Mouse (Mus musculus): ENCODE measurements around the gene Wfs1. TPM values are rescaled to one million over a fixed set of nuclear protein-coding genes. Genes with fewer than 3 reads are reported as not detected.
"Not testable (repeated sequence)": the region's sequence is repeated elsewhere in the genome, so short reads cannot be mapped to it uniquely, and the experiment has no call there.

Gene Wfs1
- polyA plus RNA-seq, 1 experiment from 2014 or later = 7.4 TPM

GRCm38 (mm10) chr5:37027701-37028100 lies 38.7 kb upstream of the Wfs1 start:
- H3K27me3 ChIP-seq (ENCODE audit: control insufficient read depth, insufficient read depth, low read length) = peaks cover 9% of the 10 kb centered on the region; the same call in 1 of the 2 replicates
- no peaks in the 10 kb centered on the region for H3K9me3 ChIP-seq (ENCODE audit: control insufficient read depth, low read length)
- H3K4me1 ChIP-seq (ENCODE audit: control insufficient read depth, insufficient read depth, low read length) = no peaks in the 10 kb centered on the region
- ATAC-seq (ENCODE audit: low read depth) = peak; percentile 1; the same call in 1 of the 2 replicates
- H3K36me3 ChIP-seq (ENCODE audit: control insufficient read depth, insufficient read depth, low read length) = no peaks in the 10 kb centered on the region
- WGBS = 12% methylated on average over 13 of the region's 13 CpGs
- peak overlapping the region; percentile 48; the same call in 1 of the 2 replicates for H3K27ac ChIP-seq (ENCODE audit: low read depth, low read length)
- H3K9ac ChIP-seq (replicated peaks; ENCODE audit: low read depth, low read length) = peak overlapping the region; percentile 66
- H3K4me3 ChIP-seq (ENCODE audit: low read depth, low read length) = peak overlapping the region; percentile 72
- H3K4me2 ChIP-seq (ENCODE audit: low read depth, low read length) = peak overlapping the region; percentile 90

GRCm38 (mm10) chr5:37017222-37017621 lies 28.2 kb upstream of the Wfs1 start:
- Histone ChIP-seq H3K4me3 (ENCODE audit: low read depth, low read length) (no peak overlapping the region), H3K9ac (replicated peaks; ENCODE audit: low read depth, low read length) (no peak overlapping the region), H3K9me3 (ENCODE audit: control insufficient read depth, low read length) (no peaks in the 10 kb centered on the region), H3K27me3 (ENCODE audit: control insufficient read depth, insufficient read depth, low read length) (no peaks in the 10 kb centered on the region), H3K4me1 (ENCODE audit: control insufficient read depth, insufficient read depth, low read length) (0 out of 2 replicates have a peak, but pooled peaks cover 4% of the 10 kb centered on the region), H3K36me3 (ENCODE audit: control insufficient read depth, insufficient read depth, low read length) (no peaks in the 10 kb centered on the region), H3K4me2 (ENCODE audit: low read depth, low read length) (no peak overlapping the region), H3K27ac (ENCODE audit: low read depth, low read length) (no peak overlapping the region)
- WGBS = 77% methylated on average over 3 of the region's 3 CpGs
- no peak for ATAC-seq (ENCODE audit: low read depth)

GRCm38 (mm10) chr5:37015612-37016310 lies 26.8 kb upstream of the Wfs1 start:
- Histone ChIP-seq H3K4me1 (ENCODE audit: control insufficient read depth, insufficient read depth, low read length) (0 out of 2 replicates have a peak, but pooled peaks cover 4% of the 10 kb centered on the region), H3K27me3 (ENCODE audit: control insufficient read depth, insufficient read depth, low read length) (no peaks in the 10 kb centered on the region), H3K4me3 (ENCODE audit: low read depth, low read length) (peak overlapping the region; percentile 10; the same call in 1 of the 2 replicates), H3K27ac (ENCODE audit: low read depth, low read length) (no peak overlapping the region), H3K9me3 (ENCODE audit: control insufficient read depth, low read length) (no peaks in the 10 kb centered on the region), H3K4me2 (ENCODE audit: low read depth, low read length) (peak overlapping the region; percentile 34), H3K36me3 (ENCODE audit: control insufficient read depth, insufficient read depth, low read length) (no peaks in the 10 kb centered on the region), H3K9ac (replicated peaks; ENCODE audit: low read depth, low read length) (0 out of 2 replicates have a peak overlapping the region, but pooled peaks have one; percentile 11)
- ATAC-seq (ENCODE audit: low read depth) = no peak
- 5% methylated on average over 27 of the region's 27 CpGs for WGBS

- Histone ChIP-seq H3K36me3 (ENCODE audit: control insufficient read depth, insufficient read depth, low read length) (no peaks in the 10 kb centered on the region), H3K4me1 (ENCODE audit: control insufficient read depth, insufficient read depth, low read length) (0 out of 2 replicates have a peak, but pooled peaks cover 4% of the 10 kb centered on the region), H3K27me3 (ENCODE audit: control insufficient read depth, insufficient read depth, low read length) (no peaks in the 10 kb centered on the region), H3K4me3 (ENCODE audit: low read depth, low read length) (no peak overlapping the region), H3K9ac (replicated peaks; ENCODE audit: low read depth, low read length) (no peak overlapping the region), H3K4me2 (ENCODE audit: low read depth, low read length) (no peak overlapping the region), H3K9me3 (ENCODE audit: control insufficient read depth, low read length) (peaks cover 5% of the 10 kb centered on the region; the same call in 1 of the 2 replicates), H3K27ac (ENCODE audit: low read depth, low read length) (no peak overlapping the region)
- ATAC-seq (ENCODE audit: low read depth) = peak; percentile 46; the same call in 1 of the 2 replicates
- WGBS = 66% methylated on average over 10 of the region's 10 CpGs
Measured at GRCm38 (mm10) chr5:37010666-37011317, 21.8 kb upstream of the Wfs1 start.

GRCm38 (mm10) chr5:37009761-37010160 lies 20.8 kb upstream of the Wfs1 start:
- H3K27ac ChIP-seq (ENCODE audit: low read depth, low read length); H3K4me1 ChIP-seq (ENCODE audit: control insufficient read depth, insufficient read depth, low read length); H3K4me3 ChIP-seq (ENCODE audit: low read depth, low read length); H3K4me2 ChIP-seq (ENCODE audit: low read depth, low read length); H3K27me3 ChIP-seq (ENCODE audit: control insufficient read depth, insufficient read depth, low read length); H3K9me3 ChIP-seq (ENCODE audit: control insufficient read depth, low read length); H3K9ac ChIP-seq (replicated peaks; ENCODE audit: low read depth, low read length); ATAC-seq (ENCODE audit: low read depth); H3K36me3 ChIP-seq (ENCODE audit: control insufficient read depth, insufficient read depth, low read length): not testable (repeated sequence)
- WGBS = 25% methylated on average over 13 of the region's 13 CpGs

- 56% methylated on average over 2 of the region's 2 CpGs for WGBS
- no peak overlapping the region for H3K27ac ChIP-seq (ENCODE audit: low read depth, low read length)
- no peaks in the 10 kb centered on the region for H3K4me1 ChIP-seq (ENCODE audit: control insufficient read depth, insufficient read depth, low read length)
- H3K9me3 ChIP-seq (ENCODE audit: control insufficient read depth, low read length) = no peaks in the 10 kb centered on the region
- no peak overlapping the region for H3K4me2 ChIP-seq (ENCODE audit: low read depth, low read length)
- no peak overlapping the region for H3K4me3 ChIP-seq (ENCODE audit: low read depth, low read length)
- ATAC-seq (ENCODE audit: low read depth) = no peak
- no peak overlapping the region for H3K9ac ChIP-seq (replicated peaks; ENCODE audit: low read depth, low read length)
- H3K36me3 ChIP-seq (ENCODE audit: control insufficient read depth, insufficient read depth, low read length) = no peaks in the 10 kb centered on the region
- H3K27me3 ChIP-seq (ENCODE audit: control insufficient read depth, insufficient read depth, low read length) = no peaks in the 10 kb centered on the region
Measured at GRCm38 (mm10) chr5:37002001-37002400, 13.0 kb upstream of the Wfs1 start.

- ATAC-seq (ENCODE audit: low read depth) = no peak
- Histone ChIP-seq H3K27me3 (ENCODE audit: control insufficient read depth, insufficient read depth, low read length) (no peaks in the 10 kb centered on the region), H3K4me1 (ENCODE audit: control insufficient read depth, insufficient read depth, low read length) (no peaks in the 10 kb centered on the region), H3K9me3 (ENCODE audit: control insufficient read depth, low read length) (no peaks in the 10 kb centered on the region), H3K36me3 (ENCODE audit: control insufficient read depth, insufficient read depth, low read length) (no peaks in the 10 kb centered on the region), H3K4me2 (ENCODE audit: low read depth, low read length) (no peak overlapping the region), H3K27ac (ENCODE audit: low read depth, low read length) (no peak overlapping the region), H3K4me3 (ENCODE audit: low read depth, low read length) (no peak overlapping the region), H3K9ac (replicated peaks; ENCODE audit: low read depth, low read length) (no peak overlapping the region)
- WGBS = 84% methylated on average over 9 of the region's 9 CpGs
Measured at GRCm38 (mm10) chr5:37001002-37001401, 12.0 kb upstream of the Wfs1 start.

GRCm38 (mm10) chr5:36997996-36998395 lies 9.0 kb upstream of the Wfs1 start:
- WGBS = 45% methylated on average over 5 of the region's 5 CpGs
- ATAC-seq (ENCODE audit: low read depth) = no peak

GRCm38 (mm10) chr5:36996410-36996809 lies 7.4 kb upstream of the Wfs1 start:
- Histone ChIP-seq H3K36me3 (ENCODE audit: control insufficient read depth, insufficient read depth, low read length) (no peaks in the 10 kb centered on the region), H3K27me3 (ENCODE audit: control insufficient read depth, insufficient read depth, low read length) (no peaks in the 10 kb centered on the region), H3K9ac (replicated peaks; ENCODE audit: low read depth, low read length) (no peak overlapping the region), H3K4me1 (ENCODE audit: control insufficient read depth, insufficient read depth, low read length) (no peaks in the 10 kb centered on the region), H3K4me2 (ENCODE audit: low read depth, low read length) (no peak overlapping the region), H3K9me3 (ENCODE audit: control insufficient read depth, low read length) (no peaks in the 10 kb centered on the region), H3K4me3 (ENCODE audit: low read depth, low read length) (no peak overlapping the region), H3K27ac (ENCODE audit: low read depth, low read length) (no peak overlapping the region)
- no peak for ATAC-seq (ENCODE audit: low read depth)
- 88% methylated on average over 14 of the region's 14 CpGs for WGBS

More at GRCm38 (mm10) chr5:36997996-36998395, 9.0 kb upstream of the Wfs1 start:
- Histone ChIP-seq H3K9ac (replicated peaks; ENCODE audit: low read depth, low read length) (no peak overlapping the region), H3K4me1 (ENCODE audit: control insufficient read depth, insufficient read depth, low read length) (no peaks in the 10 kb centered on the region), H3K27me3 (ENCODE audit: control insufficient read depth, insufficient read depth, low read length) (no peaks in the 10 kb centered on the region), H3K4me3 (ENCODE audit: low read depth, low read length) (no peak overlapping the region), H3K36me3 (ENCODE audit: control insufficient read depth, insufficient read depth, low read length) (no peaks in the 10 kb centered on the region), H3K27ac (ENCODE audit: low read depth, low read length) (no peak overlapping the region), H3K4me2 (ENCODE audit: low read depth, low read length) (no peak overlapping the region), H3K9me3 (ENCODE audit: control insufficient read depth, low read length) (no peaks in the 10 kb centered on the region)

All from neural tube, embryonic 14.5 days (tissue).